Mouse (Mus musculus): Measurements from ENCODE around the gene Tcerg1l.

Gene Tcerg1l

GRCm38 (mm10) chr7:138397485-138398181, at the start of gene Tcerg1l:
Gene Tcerg1l (minus strand): TSS chr7:138397730.
- in situ Hi-C loops (cut with MseI, MboI): no loop called here

GRCm38 (mm10) chr7:138442096-138442495, 44.6 kb upstream of the Tcerg1l start:
- in situ Hi-C loops (cut with MseI, MboI): no loop called here

GRCm38 (mm10) chr7:138432541-138432940, 35.0 kb upstream of the Tcerg1l start:
- in situ Hi-C loops (cut with MseI, MboI): no loop called here

- in situ Hi-C loops (cut with MseI, MboI): no loop called here
Observed at GRCm38 (mm10) chr7:138431456-138431855, 33.9 kb upstream of the Tcerg1l start.

GRCm38 (mm10) chr7:138429916-138430315, 32.4 kb upstream of the Tcerg1l start:
- in situ Hi-C loops (cut with MseI, MboI): no loop called here

GRCm38 (mm10) chr7:138428826-138429225, 31.3 kb upstream of the Tcerg1l start:
- in situ Hi-C loops (cut with MseI, MboI): no loop called here

GRCm38 (mm10) chr7:138427441-138427840, 29.9 kb upstream of the Tcerg1l start:
- in situ Hi-C loops (cut with MseI, MboI): no loop called here

- in situ Hi-C loops (cut with MseI, MboI): no loop called here
Observed at GRCm38 (mm10) chr7:138413496-138413895, 16.0 kb upstream of the Tcerg1l start.

GRCm38 (mm10) chr7:138401641-138402040, 4.1 kb upstream of the Tcerg1l start:
- in situ Hi-C loops (cut with MseI, MboI): no loop called here

- in situ Hi-C loops (cut with MseI, MboI): no loop called here
Observed at GRCm38 (mm10) chr7:138400506-138401272, 3.2 kb upstream of the Tcerg1l start.

- in situ Hi-C loops (cut with MseI, MboI): no loop called here
Observed at GRCm38 (mm10) chr7:138398182-138398793, 758 bp upstream of the Tcerg1l start.

- in situ Hi-C loops (cut with MseI, MboI): no loop called here
Observed at GRCm38 (mm10) chr7:138396863-138397484, 556 bp downstream of the Tcerg1l start.

GRCm38 (mm10) chr7:138396109-138396862, 1.2 kb downstream of the Tcerg1l start:
- in situ Hi-C loops (cut with MseI, MboI): no loop called here

GRCm38 (mm10) chr7:138389941-138390340, 7.6 kb downstream of the Tcerg1l start:
- in situ Hi-C loops (cut with MseI, MboI): no loop called here

GRCm38 (mm10) chr7:138389071-138389470, 8.5 kb downstream of the Tcerg1l start:
- in situ Hi-C loops (cut with MseI, MboI): no loop called here

- in situ Hi-C loops (cut with MseI, MboI): no loop called here
Observed at GRCm38 (mm10) chr7:138379221-138379620, 18.3 kb downstream of the Tcerg1l start.

- in situ Hi-C loops (cut with MseI, MboI): no loop called here
Observed at GRCm38 (mm10) chr7:138378546-138378945, 19.0 kb downstream of the Tcerg1l start.

- in situ Hi-C loops (cut with MseI, MboI): no loop called here
Observed at GRCm38 (mm10) chr7:138375573-138375972, 22.0 kb downstream of the Tcerg1l start.

GRCm38 (mm10) chr7:138374376-138374775, 23.2 kb downstream of the Tcerg1l start:
- in situ Hi-C loops (cut with MseI, MboI): no loop called here

- in situ Hi-C loops (cut with MseI, MboI): no loop called here
Observed at GRCm38 (mm10) chr7:138373530-138373929, 24.0 kb downstream of the Tcerg1l start.

GRCm38 (mm10) chr7:138367570-138367969, 30.0 kb downstream of the Tcerg1l start:
- in situ Hi-C loops (cut with MseI, MboI): no loop called here
